Mouse (Mus musculus): ENCODE data around the gene Zdhhc18. TPM values are rescaled to one million over a fixed set of nuclear protein-coding genes. Genes with fewer than 3 reads are reported as not detected.

Gene Zdhhc18
- total and polyA plus RNA-seq, 3 experiments, result 4.4 to 11.6 (median 9.6) TPM

DNA sequence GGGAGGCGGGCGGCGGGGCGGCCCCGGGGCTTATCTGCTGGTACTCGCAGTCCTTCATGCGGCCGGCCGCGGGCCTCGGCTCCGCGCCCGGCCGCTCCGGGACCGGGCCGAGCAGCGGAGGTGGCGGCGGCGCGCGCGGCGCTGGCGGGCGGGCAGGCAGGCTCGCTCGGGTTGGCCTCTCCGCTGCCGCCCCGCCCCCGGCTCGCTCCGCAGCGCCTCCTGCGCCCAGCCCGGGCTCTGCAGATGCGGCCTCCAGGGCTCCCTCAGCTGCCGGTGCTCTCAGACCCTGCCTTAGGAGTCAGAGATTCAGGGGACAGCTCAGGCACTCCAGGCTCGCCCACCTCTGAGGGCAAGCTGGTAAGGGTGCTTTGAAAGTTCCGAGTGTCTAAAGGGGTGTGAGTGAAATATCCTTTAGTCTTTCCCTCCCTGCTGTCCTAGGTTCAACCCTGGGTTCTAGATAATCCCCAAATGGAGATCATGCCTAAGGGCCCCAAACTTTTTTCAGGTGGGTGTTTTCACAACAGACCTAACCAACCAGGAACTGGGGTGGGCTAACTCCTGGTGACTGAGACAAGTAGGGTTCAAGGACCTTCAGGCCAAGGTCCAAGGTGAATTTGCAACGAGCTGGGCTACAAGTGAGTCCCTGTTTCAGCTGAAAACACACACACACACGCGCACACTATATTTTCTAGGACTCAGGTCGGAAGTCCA lies 16.5 kb downstream of the Zdhhc18 start:
- peak overlapping the region; percentile 74 for H3K4me3 ChIP-seq (ENCODE audit: low read depth, low read length)
- peaks cover 13% of the 10 kb centered on the region for H3K36me3 ChIP-seq (replicated peaks)
- DNase-seq (ENCODE audit: low spot score) (peak; percentile 88), ATAC-seq (ENCODE audit: extremely low read depth, insufficient number of reproducible peaks, low FRiP score, poor library complexity, severe bottlenecking) (no peak)
- TF ChIP-seq TAL1 (conservative IDR thresholded peaks at IDR 0.05; ENCODE audit: low read depth, low read length) (no peak), GATA1 (IDR thresholded peaks at IDR 0.05; ENCODE audit: borderline replicate concordance, low read length) (no peak), CTCF (IDR thresholded peaks at IDR 0.05; ENCODE audit: low read depth, low read length) (peak; percentile 55; the same call in 1 of the 2 replicates), POLR2AphosphoS5 (IDR thresholded peaks at IDR 0.05; ENCODE audit: insufficient replicate concordance, low read depth, low read length) (no peak)
- H3K9me3 ChIP-seq (replicated peaks), result no peaks in the 10 kb centered on the region
- H3K27me3 ChIP-seq (ENCODE audit: insufficient read depth, low read length), result peaks cover 18% of the 10 kb centered on the region
- H3K4me1 ChIP-seq (ENCODE audit: insufficient read depth, low read depth, low read length), result peaks cover 22% of the 10 kb centered on the region

- H3K9me3 ChIP-seq (replicated peaks), result no peaks in the 10 kb centered on the region
- DNase-seq (ENCODE audit: low spot score) (peak; percentile 44), ATAC-seq (ENCODE audit: extremely low read depth, insufficient number of reproducible peaks, low FRiP score, poor library complexity, severe bottlenecking) (no peak)
- peaks cover 13% of the 10 kb centered on the region for H3K36me3 ChIP-seq (replicated peaks)
- TF ChIP-seq POLR2AphosphoS5 (IDR thresholded peaks at IDR 0.05; ENCODE audit: insufficient replicate concordance, low read depth, low read length), result no peak
- H3K4me1 ChIP-seq (ENCODE audit: insufficient read depth, low read depth, low read length), result peaks cover 22% of the 10 kb centered on the region
- peaks cover 18% of the 10 kb centered on the region for H3K27me3 ChIP-seq (ENCODE audit: insufficient read depth, low read length)
- H3K4me3 ChIP-seq (ENCODE audit: low read depth, low read length), result peak overlapping the region; percentile 74
Observed at GRCm38 (mm10) chr4:133632483-133633327, 17.2 kb downstream of the Zdhhc18 start.

- ATAC-seq (ENCODE audit: extremely low read depth, insufficient number of reproducible peaks, low FRiP score, poor library complexity, severe bottlenecking), result no peak
- DNase-seq (ENCODE audit: low spot score), result no peak
- Histone ChIP-seq H3K4me1 (ENCODE audit: insufficient read depth, low read depth, low read length) (peaks cover 22% of the 10 kb centered on the region), H3K4me3 (ENCODE audit: low read depth, low read length) (no peak overlapping the region), H3K36me3 (replicated peaks) (peaks cover 17% of the 10 kb centered on the region), H3K9me3 (replicated peaks) (no peaks in the 10 kb centered on the region), H3K27me3 (ENCODE audit: insufficient read depth, low read length) (peaks cover 16% of the 10 kb centered on the region; the same call in 1 of the 2 replicates)
- no peak for TF ChIP-seq TAL1 (conservative IDR thresholded peaks at IDR 0.05; ENCODE audit: low read depth, low read length)
- TF ChIP-seq POLR2AphosphoS5 (IDR thresholded peaks at IDR 0.05; ENCODE audit: insufficient replicate concordance, low read depth, low read length), result no peak
Observed at GRCm38 (mm10) chr4:133631769-133632411, 18.1 kb downstream of the Zdhhc18 start.

GRCm38 (mm10) chr4:133631071-133631768 lies 18.7 kb downstream of the Zdhhc18 start:
- H3K9me3 ChIP-seq (replicated peaks), result no peaks in the 10 kb centered on the region
- H3K4me1 ChIP-seq (ENCODE audit: insufficient read depth, low read depth, low read length), result peaks cover 22% of the 10 kb centered on the region
- H3K27me3 ChIP-seq (ENCODE audit: insufficient read depth, low read length), result peaks cover 14% of the 10 kb centered on the region; the same call in 1 of the 2 replicates
- TF ChIP-seq GATA2 (IDR thresholded peaks at IDR 0.05; ENCODE audit: borderline replicate concordance, low read depth, low read length) (no peak), CTCF (IDR thresholded peaks at IDR 0.05; ENCODE audit: low read depth, low read length) (no peak)
- no peak for DNase-seq (ENCODE audit: low spot score)
- no peak overlapping the region for H3K4me3 ChIP-seq (ENCODE audit: low read depth, low read length)
- ATAC-seq (ENCODE audit: extremely low read depth, insufficient number of reproducible peaks, low FRiP score, poor library complexity, severe bottlenecking), result no peak
- H3K36me3 ChIP-seq (replicated peaks), result peaks cover 23% of the 10 kb centered on the region

DNA sequence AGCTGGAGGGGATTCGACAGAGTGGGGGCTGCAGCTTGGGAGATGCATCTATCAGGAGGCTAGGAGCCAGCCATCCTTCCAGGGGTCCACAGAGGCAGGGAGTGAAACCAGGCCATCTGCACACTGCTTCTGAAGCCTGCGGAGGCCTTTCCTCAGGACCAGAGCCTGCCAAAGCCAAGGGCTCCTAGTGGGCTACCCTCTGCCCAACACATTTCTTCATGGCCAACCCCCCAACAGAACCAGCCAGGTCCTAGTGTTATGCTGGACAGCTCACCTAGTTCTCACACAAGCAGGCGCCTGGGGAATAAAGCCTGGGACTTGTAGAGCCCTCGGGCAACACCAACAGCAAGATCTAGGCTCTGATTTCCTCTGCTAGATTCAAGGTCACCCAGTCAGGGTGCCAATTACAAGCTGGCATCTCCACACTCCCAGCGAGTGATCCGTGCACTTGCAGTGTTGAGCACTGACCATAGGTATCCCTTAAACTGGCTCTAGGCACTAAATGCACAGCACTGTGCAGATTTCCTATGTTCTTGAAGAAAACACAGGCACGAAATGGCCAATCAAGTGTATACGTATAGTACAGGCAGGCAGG lies 19.5 kb downstream of the Zdhhc18 start:
- DNase-seq (ENCODE audit: low spot score), result no peak
- H3K36me3 ChIP-seq (replicated peaks), result peaks cover 31% of the 10 kb centered on the region
- peaks cover 14% of the 10 kb centered on the region; the same call in 1 of the 2 replicates for H3K27me3 ChIP-seq (ENCODE audit: insufficient read depth, low read length)
- peaks cover 25% of the 10 kb centered on the region for H3K4me1 ChIP-seq (ENCODE audit: insufficient read depth, low read depth, low read length)
- no peaks in the 10 kb centered on the region for H3K9me3 ChIP-seq (replicated peaks)
- H3K4me3 ChIP-seq (ENCODE audit: low read depth, low read length), result no peak overlapping the region
- no peak for ATAC-seq (ENCODE audit: extremely low read depth, insufficient number of reproducible peaks, low FRiP score, poor library complexity, severe bottlenecking)
- TF ChIP-seq CTCF (IDR thresholded peaks at IDR 0.05; ENCODE audit: low read depth, low read length) (no peak), GATA2 (IDR thresholded peaks at IDR 0.05; ENCODE audit: borderline replicate concordance, low read depth, low read length) (no peak), POLR2AphosphoS5 (IDR thresholded peaks at IDR 0.05; ENCODE audit: insufficient replicate concordance, low read depth, low read length) (no peak), TAL1 (conservative IDR thresholded peaks at IDR 0.05; ENCODE audit: low read depth, low read length) (no peak), GATA1 (IDR thresholded peaks at IDR 0.05; ENCODE audit: borderline replicate concordance, low read length) (no peak)

- no peak for ATAC-seq (ENCODE audit: extremely low read depth, insufficient number of reproducible peaks, low FRiP score, poor library complexity, severe bottlenecking)
- H3K27me3 ChIP-seq (ENCODE audit: insufficient read depth, low read length), result peaks cover 14% of the 10 kb centered on the region; the same call in 1 of the 2 replicates
- no peak for TF ChIP-seq CTCF (IDR thresholded peaks at IDR 0.05; ENCODE audit: low read depth, low read length)
- no peaks in the 10 kb centered on the region for H3K9me3 ChIP-seq (replicated peaks)
- H3K36me3 ChIP-seq (replicated peaks), result peaks cover 42% of the 10 kb centered on the region
- peaks cover 29% of the 10 kb centered on the region for H3K4me1 ChIP-seq (ENCODE audit: insufficient read depth, low read depth, low read length)
- DNase-seq (ENCODE audit: low spot score), result no peak
- H3K4me3 ChIP-seq (ENCODE audit: low read depth, low read length), result no peak overlapping the region
Observed at GRCm38 (mm10) chr4:133629191-133629590, 20.8 kb downstream of the Zdhhc18 start.
